Mouse (Mus musculus): Measurements from ENCODE around the gene Cops7a. TPM values are rescaled to one million over a fixed set of nuclear protein-coding genes. Genes with fewer than 3 reads are reported as not detected.

Cops7a gene
- 18.8 TPM for polyA plus RNA-seq (2014; fragmentation: Illumina TruSeq; extraction: RNeasy Lipid Tissue Mini Kit (QIAGEN cat#74804))

DNA sequence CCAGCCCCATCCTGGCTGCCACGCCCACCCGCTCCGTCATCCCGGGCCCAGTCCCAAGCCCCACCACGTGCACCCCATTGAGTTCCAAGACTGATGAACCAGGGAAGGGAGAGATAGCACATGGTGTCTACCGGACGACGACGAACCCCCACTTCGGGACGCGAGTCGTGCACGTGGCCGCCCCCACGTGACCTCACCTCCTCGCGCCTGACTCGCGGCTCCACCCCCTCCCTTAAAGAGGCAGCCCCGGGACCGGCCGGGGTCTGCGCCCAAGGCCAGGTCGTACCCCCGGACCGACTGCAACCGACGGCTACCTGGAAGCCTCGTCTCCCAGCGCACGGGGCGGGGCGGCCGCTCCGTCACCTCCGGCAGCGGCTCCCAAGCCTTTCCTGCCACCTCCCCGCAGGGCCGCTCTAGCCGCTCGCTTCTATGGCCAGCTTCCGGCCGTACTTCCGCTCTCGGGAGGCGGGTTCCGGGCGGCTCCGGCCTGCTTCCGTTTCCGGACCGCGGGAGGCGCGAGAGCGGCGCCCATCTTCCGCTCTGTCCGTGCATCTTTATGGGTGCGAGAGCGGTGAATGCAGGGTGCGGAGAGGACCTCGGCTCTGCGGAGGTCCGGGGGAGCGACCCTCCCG lies at the start of gene Cops7a:
TSS of gene Cops7a (minus strand) at position 451 of the 632 bp plus-strand sequence.

DNA sequence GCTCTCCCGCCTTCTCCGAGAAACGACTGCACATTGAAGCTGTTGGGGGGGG lies 43.6 kb upstream of the Cops7a start, which contains the start of gene Zfp384:
TSS of gene Zfp384 (plus strand) at position 17 of the 52 bp plus-strand sequence.

DNA sequence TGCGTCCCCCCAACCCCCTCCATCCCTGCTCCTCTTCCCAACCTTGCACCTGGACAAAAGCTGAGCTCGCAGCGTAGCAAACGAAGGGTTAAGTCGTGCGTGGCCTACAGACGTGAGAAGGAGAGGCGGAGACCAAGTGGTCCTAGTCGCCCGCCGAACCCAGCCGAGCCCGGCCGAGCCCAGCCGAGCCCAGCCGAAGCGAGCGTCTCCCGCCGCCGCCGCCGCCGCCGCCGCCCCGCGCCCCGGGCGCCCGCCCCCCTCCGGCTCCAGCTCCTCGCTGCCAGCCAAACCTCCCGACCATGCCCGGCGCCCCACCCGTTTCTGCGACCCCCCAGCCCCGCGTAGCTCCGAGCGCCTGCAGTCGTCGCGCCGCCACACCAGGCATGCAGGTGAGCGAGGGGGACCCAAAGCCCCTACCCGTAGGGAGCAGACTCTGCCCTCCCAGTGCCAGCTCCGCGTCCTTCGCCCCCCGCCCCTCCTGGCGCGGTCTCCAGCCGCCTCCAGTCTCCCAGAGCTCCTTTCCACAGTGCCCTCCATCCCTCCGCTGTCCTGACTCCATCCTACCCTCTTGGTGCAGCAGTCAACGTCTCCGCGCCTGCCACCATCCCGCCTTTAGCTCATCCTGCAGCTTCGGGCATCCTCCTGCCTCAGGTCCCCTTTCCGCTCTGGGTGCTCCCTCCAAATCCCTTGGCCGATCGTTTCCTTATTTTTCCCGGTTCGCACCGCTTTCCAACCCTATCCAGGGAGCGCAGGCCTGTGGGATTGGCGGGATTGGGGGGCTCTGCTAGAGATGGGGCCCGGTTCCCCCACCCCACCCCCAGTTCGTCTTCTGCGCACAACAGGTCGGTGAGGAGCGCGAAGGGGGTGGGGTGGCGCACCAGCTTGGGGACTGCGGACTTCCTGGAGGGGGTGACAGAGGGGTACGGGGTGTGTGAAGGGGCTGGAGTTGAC lies 31.5 kb upstream of the Cops7a start, which contains the start of gene Pianp:
TSS of gene Pianp (plus strand) at position 144 of the 951 bp plus-strand sequence.

DNA sequence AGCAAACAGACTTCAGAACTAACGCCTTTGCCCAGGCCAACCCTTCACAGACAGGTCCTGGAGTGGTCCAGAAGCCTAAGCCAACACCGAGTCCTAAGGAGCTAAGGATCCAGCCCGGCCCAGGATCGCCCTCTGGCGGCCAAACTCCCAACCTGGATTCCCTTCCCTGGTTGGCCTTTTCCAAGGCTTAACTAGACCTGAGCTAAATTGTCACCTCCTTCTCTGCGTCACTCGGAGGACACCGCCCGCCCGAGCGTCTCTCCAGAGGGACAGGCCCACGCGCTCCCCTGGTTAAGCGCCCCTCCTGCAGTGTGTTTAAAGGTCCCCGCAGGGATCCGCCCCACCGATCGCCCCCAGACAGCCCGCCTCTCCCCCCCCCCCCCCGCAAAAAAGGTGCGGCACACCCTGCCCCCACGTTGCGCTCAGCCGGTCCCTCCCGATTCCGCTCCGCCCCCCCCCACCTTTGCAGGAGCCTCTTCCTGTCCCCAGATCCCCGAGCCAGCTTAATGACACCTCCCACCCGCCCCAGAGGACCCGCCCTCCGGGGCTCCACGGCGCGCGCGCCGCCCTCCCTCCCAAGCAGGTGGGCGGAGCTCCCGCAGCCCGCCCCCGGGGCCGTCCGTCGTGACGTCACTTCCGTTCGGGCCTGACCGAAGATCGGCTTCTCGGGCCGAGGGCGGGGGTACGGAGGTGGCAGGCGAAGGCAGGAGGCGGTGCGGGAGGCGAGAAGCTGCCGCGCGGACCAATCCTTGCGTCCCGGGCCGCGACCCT lies 34.4 kb downstream of the Cops7a start, which contains the start of gene Mlf2:
TSS of gene Mlf2 (plus strand) at position 633 of the 771 bp plus-strand sequence.

DNA sequence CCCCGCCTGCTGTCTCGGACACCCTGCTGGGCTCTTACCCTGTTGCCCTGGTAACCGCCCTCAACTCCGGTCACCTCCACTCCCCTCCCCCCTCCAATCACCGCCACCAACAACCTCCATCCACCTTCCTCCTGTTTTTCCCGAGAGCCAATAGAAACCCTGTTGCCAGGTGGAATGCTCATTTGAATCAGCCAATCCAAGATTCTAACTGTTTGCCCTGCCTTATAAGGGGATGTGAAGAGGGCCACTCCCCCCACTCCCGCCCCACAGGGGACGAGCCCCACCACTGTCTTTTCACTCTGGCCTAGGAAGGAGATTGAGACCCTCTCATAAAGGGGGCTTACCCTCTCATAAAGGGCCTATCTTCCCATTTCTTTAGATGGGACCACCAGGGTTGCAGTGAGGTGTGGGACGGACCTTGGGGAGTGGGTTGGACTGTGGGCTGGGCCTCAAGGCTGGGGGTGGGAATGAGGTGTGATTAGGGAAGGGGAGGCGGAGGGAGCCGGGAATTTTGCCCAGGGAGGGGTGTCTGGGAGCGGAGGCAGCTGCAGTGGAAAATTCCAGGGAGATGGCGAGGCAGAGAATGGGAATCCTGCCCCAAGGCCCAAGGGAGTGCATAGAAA lies 45.5 kb downstream of the Cops7a start, which contains the start of gene Ptms:
TSS of gene Ptms (minus strand) at position 409 of the 623 bp plus-strand sequence.

DNA sequence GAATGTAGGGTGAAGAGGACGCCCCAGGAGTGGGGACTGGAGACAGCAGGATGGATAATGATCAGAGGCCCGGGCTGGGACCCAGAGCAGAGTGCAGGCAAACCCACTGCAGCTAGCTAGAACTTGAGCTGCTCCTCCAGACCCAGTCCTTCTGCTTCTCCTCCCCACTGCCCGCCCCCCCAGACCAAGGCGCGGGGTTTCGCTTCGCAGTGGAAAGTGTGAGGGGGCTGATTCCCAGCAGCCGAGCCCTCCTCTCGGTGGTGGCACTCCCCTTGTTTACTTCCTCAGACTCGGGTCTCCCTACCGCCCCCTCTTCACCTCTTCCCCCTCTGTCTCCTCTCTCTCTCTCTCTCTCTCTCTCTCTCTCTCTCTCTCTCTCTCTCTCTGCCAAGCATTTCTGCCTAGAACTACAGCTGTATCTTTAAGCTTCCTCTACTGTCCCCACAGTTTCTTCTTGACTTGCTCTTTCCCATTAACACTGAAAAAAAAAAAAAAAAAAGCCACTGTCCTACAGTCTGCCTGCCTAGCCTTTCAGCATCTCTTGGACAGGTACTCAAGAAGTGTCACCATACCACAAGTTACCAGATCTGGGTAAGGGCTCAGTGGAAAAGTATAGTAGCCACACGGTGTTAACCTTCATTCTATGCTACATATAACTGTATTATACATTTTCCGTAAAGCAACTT lies 53.7 kb downstream of the Cops7a start, which contains the start of gene Lag3:
TSS of gene Lag3 (minus strand) at position 173 of the 686 bp plus-strand sequence.

Other genes starting within 250 kb of the Cops7a start
- 4.1 TPM for gene Ptpn6, start 226.8 kb downstream of the Cops7a start, polyA plus RNA-seq (2014; fragmentation: Illumina TruSeq; extraction: RNeasy Lipid Tissue Mini Kit (QIAGEN cat#74804))
- 2.1 TPM for gene Grcc10, start 224.2 kb downstream of the Cops7a start, polyA plus RNA-seq (2014; fragmentation: Illumina TruSeq; extraction: RNeasy Lipid Tissue Mini Kit (QIAGEN cat#74804))
- not detected for gene Gm45234, start 209.5 kb downstream of the Cops7a start, polyA plus RNA-seq (2014; fragmentation: Illumina TruSeq; extraction: RNeasy Lipid Tissue Mini Kit (QIAGEN cat#74804))
- gene Atn1, start 209.0 kb downstream of the Cops7a start, polyA plus RNA-seq (2014; fragmentation: Illumina TruSeq; extraction: RNeasy Lipid Tissue Mini Kit (QIAGEN cat#74804)) = 0.66 TPM
- gene Eno2, start 195.9 kb downstream of the Cops7a start, polyA plus RNA-seq (2014; fragmentation: Illumina TruSeq; extraction: RNeasy Lipid Tissue Mini Kit (QIAGEN cat#74804)) = 0.48 TPM
- 3.8 TPM for gene Lrrc23, start 185.8 kb downstream of the Cops7a start, polyA plus RNA-seq (2014; fragmentation: Illumina TruSeq; extraction: RNeasy Lipid Tissue Mini Kit (QIAGEN cat#74804))
- not detected for gene Spsb2, start 156.9 kb downstream of the Cops7a start, polyA plus RNA-seq (2014; fragmentation: Illumina TruSeq; extraction: RNeasy Lipid Tissue Mini Kit (QIAGEN cat#74804))
- gene Tpi1, start 151.2 kb downstream of the Cops7a start, polyA plus RNA-seq (2014; fragmentation: Illumina TruSeq; extraction: RNeasy Lipid Tissue Mini Kit (QIAGEN cat#74804)) = 12.8 TPM
- gene Usp5, start 136.1 kb downstream of the Cops7a start, polyA plus RNA-seq (2014; fragmentation: Illumina TruSeq; extraction: RNeasy Lipid Tissue Mini Kit (QIAGEN cat#74804)) = 23.2 TPM
- 4.3 TPM for gene Cdca3, start 136.0 kb downstream of the Cops7a start, polyA plus RNA-seq (2014; fragmentation: Illumina TruSeq; extraction: RNeasy Lipid Tissue Mini Kit (QIAGEN cat#74804))
- not detected for gene Gnb3, start 125.3 kb downstream of the Cops7a start, polyA plus RNA-seq (2014; fragmentation: Illumina TruSeq; extraction: RNeasy Lipid Tissue Mini Kit (QIAGEN cat#74804))
- gene P3h3, start 107.8 kb downstream of the Cops7a start, polyA plus RNA-seq (2014; fragmentation: Illumina TruSeq; extraction: RNeasy Lipid Tissue Mini Kit (QIAGEN cat#74804)) = 1.7 TPM
- gene Gpr162, start 101.6 kb downstream of the Cops7a start, polyA plus RNA-seq (2014; fragmentation: Illumina TruSeq; extraction: RNeasy Lipid Tissue Mini Kit (QIAGEN cat#74804)) = not detected
- gene Cd4, start 77.3 kb downstream of the Cops7a start, polyA plus RNA-seq (2014; fragmentation: Illumina TruSeq; extraction: RNeasy Lipid Tissue Mini Kit (QIAGEN cat#74804)) = 1.4 TPM
- gene Lag3, start 53.8 kb downstream of the Cops7a start, polyA plus RNA-seq (2014; fragmentation: Illumina TruSeq; extraction: RNeasy Lipid Tissue Mini Kit (QIAGEN cat#74804)) = 0.23 TPM
- 293 TPM for gene Ptms, start 45.4 kb downstream of the Cops7a start, polyA plus RNA-seq (2014; fragmentation: Illumina TruSeq; extraction: RNeasy Lipid Tissue Mini Kit (QIAGEN cat#74804))
- gene Mlf2, start 34.2 kb downstream of the Cops7a start, polyA plus RNA-seq (2014; fragmentation: Illumina TruSeq; extraction: RNeasy Lipid Tissue Mini Kit (QIAGEN cat#74804)) = 8.4 TPM
- gene Pianp, start 31.2 kb upstream of the Cops7a start, polyA plus RNA-seq (2014; fragmentation: Illumina TruSeq; extraction: RNeasy Lipid Tissue Mini Kit (QIAGEN cat#74804)) = 0.23 TPM
- gene Zfp384, start 43.6 kb upstream of the Cops7a start, polyA plus RNA-seq (2014; fragmentation: Illumina TruSeq; extraction: RNeasy Lipid Tissue Mini Kit (QIAGEN cat#74804)) = 13.0 TPM
- gene Ing4, start 74.2 kb upstream of the Cops7a start, polyA plus RNA-seq (2014; fragmentation: Illumina TruSeq; extraction: RNeasy Lipid Tissue Mini Kit (QIAGEN cat#74804)) = 13.0 TPM
- not detected for gene Acrbp, start 84.2 kb upstream of the Cops7a start, polyA plus RNA-seq (2014; fragmentation: Illumina TruSeq; extraction: RNeasy Lipid Tissue Mini Kit (QIAGEN cat#74804))
- gene Lpar5, start 102.4 kb upstream of the Cops7a start, polyA plus RNA-seq (2014; fragmentation: Illumina TruSeq; extraction: RNeasy Lipid Tissue Mini Kit (QIAGEN cat#74804)) = not detected
- gene Chd4, start 130.4 kb upstream of the Cops7a start, polyA plus RNA-seq (2014; fragmentation: Illumina TruSeq; extraction: RNeasy Lipid Tissue Mini Kit (QIAGEN cat#74804)) = 122 TPM
- gene Nop2, start 166.4 kb upstream of the Cops7a start, polyA plus RNA-seq (2014; fragmentation: Illumina TruSeq; extraction: RNeasy Lipid Tissue Mini Kit (QIAGEN cat#74804)) = 1.2 TPM
- 1.1 TPM for gene Iffo1, start 179.7 kb upstream of the Cops7a start, polyA plus RNA-seq (2014; fragmentation: Illumina TruSeq; extraction: RNeasy Lipid Tissue Mini Kit (QIAGEN cat#74804))
- 54.6 TPM for gene Gapdh, start 200.9 kb upstream of the Cops7a start, polyA plus RNA-seq (2014; fragmentation: Illumina TruSeq; extraction: RNeasy Lipid Tissue Mini Kit (QIAGEN cat#74804))
- gene Ncapd2, start 226.2 kb upstream of the Cops7a start, polyA plus RNA-seq (2014; fragmentation: Illumina TruSeq; extraction: RNeasy Lipid Tissue Mini Kit (QIAGEN cat#74804)) = 8.7 TPM
- 83.0 TPM for gene Mrpl51, start 226.3 kb upstream of the Cops7a start, polyA plus RNA-seq (2014; fragmentation: Illumina TruSeq; extraction: RNeasy Lipid Tissue Mini Kit (QIAGEN cat#74804))